Mouse (Mus musculus): ENCODE data around the gene Sgsh. TPM values are rescaled to one million over a fixed set of nuclear protein-coding genes. Genes with fewer than 3 reads are reported as not detected.

Sgsh gene
- polyA plus RNA-seq, 2 experiments: 8.7 to 9.8 TPM

DNA sequence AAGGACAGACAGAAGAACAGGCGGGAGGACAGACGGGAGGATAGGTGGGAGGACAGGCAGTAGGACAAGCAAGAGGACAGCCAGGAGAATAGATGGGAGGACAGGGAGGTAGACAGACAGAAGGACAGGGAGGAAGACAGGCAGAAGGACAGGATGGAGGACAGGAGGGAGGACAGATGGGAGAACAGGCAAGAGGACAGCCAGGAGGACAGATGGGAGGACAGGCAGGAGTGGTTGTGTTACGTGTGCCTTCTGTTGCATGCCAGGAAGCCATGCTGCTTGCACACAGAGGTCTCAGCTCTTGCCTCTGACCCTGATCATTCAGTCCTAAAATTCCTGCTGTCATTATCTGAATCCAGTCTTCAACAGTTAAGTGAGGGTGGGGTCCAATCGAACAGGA is 1.4 kb downstream of the Sgsh start:
- H3K4me3 ChIP-seq (replicated peaks; ENCODE audit: low read length): no peak overlapping the region
- H3K27ac ChIP-seq (replicated peaks; ENCODE audit: low read depth, low read length): no peak overlapping the region
- WGBS: 89% methylated on average over 4 of the region's 4 CpGs
- H3K9ac ChIP-seq (ENCODE audit: low read depth, low read length, severe bottlenecking): no peak overlapping the region
- no peak for DNase-seq (ENCODE audit: low spot score)
- H3K9me3 ChIP-seq (ENCODE audit: control insufficient read depth, low read length): no peaks in the 10 kb centered on the region
- H3K36me3 ChIP-seq (ENCODE audit: control insufficient read depth, insufficient read depth, low read length): peaks cover 6% of the 10 kb centered on the region
- no peak for ATAC-seq (ENCODE audit: low FRiP score, low read depth)
- H3K27me3 ChIP-seq (ENCODE audit: control insufficient read depth, insufficient read depth, low read length): no peaks in the 10 kb centered on the region
- no peak overlapping the region for H3K4me2 ChIP-seq (replicated peaks; ENCODE audit: low read depth, low read length, severe bottlenecking)
- no peak for TF ChIP-seq POLR2A (IDR thresholded peaks at IDR 0.05; ENCODE audit: borderline replicate concordance, extremely low read depth, insufficient read depth, insufficient read length)
- peaks cover 9% of the 10 kb centered on the region for H3K4me1 ChIP-seq (ENCODE audit: control insufficient read depth, insufficient read depth, low read length)

DNA sequence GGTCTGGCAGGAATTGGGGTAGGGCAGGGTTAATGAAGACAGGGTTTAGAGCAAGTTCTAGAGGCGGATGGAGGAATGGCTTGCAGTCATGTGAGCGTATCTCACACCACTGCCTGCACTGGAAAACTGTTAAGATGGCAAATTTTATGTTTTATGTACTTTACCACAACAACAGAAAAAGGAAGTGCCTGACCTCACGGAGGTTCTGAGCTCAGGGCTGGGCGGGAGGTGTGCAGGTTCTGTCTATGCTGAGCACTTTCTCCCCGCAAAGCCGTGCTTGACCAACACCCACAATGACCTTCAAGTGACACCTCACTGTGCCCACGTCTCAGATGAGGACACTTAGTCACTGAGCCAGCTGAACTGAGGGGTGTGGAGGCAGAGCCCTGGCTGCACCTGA is 3.2 kb downstream of the Sgsh start:
- Histone ChIP-seq H3K9ac (ENCODE audit: low read depth, low read length, severe bottlenecking) (no peak overlapping the region), H3K36me3 (ENCODE audit: control insufficient read depth, insufficient read depth, low read length) (no peaks in the 10 kb centered on the region), H3K9me3 (ENCODE audit: control insufficient read depth, low read length) (no peaks in the 10 kb centered on the region), H3K27ac (replicated peaks; ENCODE audit: low read depth, low read length) (no peak overlapping the region), H3K27me3 (ENCODE audit: control insufficient read depth, insufficient read depth, low read length) (no peaks in the 10 kb centered on the region), H3K4me2 (replicated peaks; ENCODE audit: low read depth, low read length, severe bottlenecking) (no peak overlapping the region), H3K4me3 (replicated peaks; ENCODE audit: low read length) (no peak overlapping the region), H3K4me1 (ENCODE audit: control insufficient read depth, insufficient read depth, low read length) (peaks cover 9% of the 10 kb centered on the region)
- no peak for DNase-seq (ENCODE audit: low spot score)
- WGBS: 77% methylated on average over 7 of the region's 7 CpGs
- TF ChIP-seq POLR2A (IDR thresholded peaks at IDR 0.05; ENCODE audit: borderline replicate concordance, extremely low read depth, insufficient read depth, insufficient read length): no peak
- no peak for ATAC-seq (ENCODE audit: low FRiP score, low read depth)

- H3K4me1 ChIP-seq (ENCODE audit: control insufficient read depth, insufficient read depth, low read length): no peaks in the 10 kb centered on the region
- no peak for TF ChIP-seq POLR2A (IDR thresholded peaks at IDR 0.05; ENCODE audit: borderline replicate concordance, extremely low read depth, insufficient read depth, insufficient read length)
- ATAC-seq (ENCODE audit: low FRiP score, low read depth) (no peak), DNase-seq (ENCODE audit: low spot score) (no peak)
- no peak overlapping the region for H3K4me3 ChIP-seq (replicated peaks; ENCODE audit: low read length)
- H3K9ac ChIP-seq (ENCODE audit: low read depth, low read length, severe bottlenecking): no peak overlapping the region
- WGBS: 86% methylated on average over 4 of the region's 4 CpGs
- no peaks in the 10 kb centered on the region for H3K27me3 ChIP-seq (ENCODE audit: control insufficient read depth, insufficient read depth, low read length)
- no peaks in the 10 kb centered on the region for H3K36me3 ChIP-seq (ENCODE audit: control insufficient read depth, insufficient read depth, low read length)
- no peak overlapping the region for H3K27ac ChIP-seq (replicated peaks; ENCODE audit: low read depth, low read length)
- no peaks in the 10 kb centered on the region for H3K9me3 ChIP-seq (ENCODE audit: control insufficient read depth, low read length)
- H3K4me2 ChIP-seq (replicated peaks; ENCODE audit: low read depth, low read length, severe bottlenecking): no peak overlapping the region
Measured at GRCm38 (mm10) chr11:119347125-119347524, 8.2 kb downstream of the Sgsh start.

- WGBS: 63% methylated on average over 6 of the region's 6 CpGs
- no peaks in the 10 kb centered on the region for H3K4me1 ChIP-seq (ENCODE audit: control insufficient read depth, insufficient read depth, low read length)
- no peak for DNase-seq (ENCODE audit: low spot score)
Measured at GRCm38 (mm10) chr11:119344865-119345264, 10.5 kb downstream of the Sgsh start.

DNA sequence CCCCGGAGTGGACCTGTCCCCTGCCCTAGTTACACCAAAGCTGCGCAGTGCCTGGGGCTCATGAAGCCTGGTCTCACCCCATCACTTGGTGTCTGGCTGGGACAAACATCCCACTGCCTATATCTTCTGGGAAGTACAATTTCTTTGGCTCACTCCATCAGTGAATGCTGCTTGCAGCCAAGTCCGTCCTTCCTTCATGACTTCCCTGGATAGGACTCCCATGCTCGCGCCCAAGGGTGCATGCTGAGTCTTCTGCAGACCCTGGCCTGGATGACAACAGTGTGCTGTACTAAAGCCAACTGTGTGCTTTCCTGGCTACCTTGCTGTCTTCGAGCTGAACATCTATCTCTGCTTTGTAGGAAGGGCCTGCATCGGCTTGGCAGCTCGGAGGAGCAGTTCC is 11.2 kb downstream of the Sgsh start:
- Histone ChIP-seq H3K36me3 (ENCODE audit: control insufficient read depth, insufficient read depth, low read length) (no peaks in the 10 kb centered on the region), H3K27me3 (ENCODE audit: control insufficient read depth, insufficient read depth, low read length) (no peaks in the 10 kb centered on the region), H3K27ac (replicated peaks; ENCODE audit: low read depth, low read length) (no peak overlapping the region), H3K4me2 (replicated peaks; ENCODE audit: low read depth, low read length, severe bottlenecking) (no peak overlapping the region), H3K9ac (ENCODE audit: low read depth, low read length, severe bottlenecking) (no peak overlapping the region), H3K4me3 (replicated peaks; ENCODE audit: low read length) (no peak overlapping the region), H3K9me3 (ENCODE audit: control insufficient read depth, low read length) (no peaks in the 10 kb centered on the region), H3K4me1 (ENCODE audit: control insufficient read depth, insufficient read depth, low read length) (no peaks in the 10 kb centered on the region)
- no peak for DNase-seq (ENCODE audit: low spot score)
- WGBS: 90% methylated on average over 8 of the region's 8 CpGs
- no peak for ATAC-seq (ENCODE audit: low FRiP score, low read depth)
- no peak for TF ChIP-seq POLR2A (IDR thresholded peaks at IDR 0.05; ENCODE audit: borderline replicate concordance, extremely low read depth, insufficient read depth, insufficient read length)

More at GRCm38 (mm10) chr11:119344865-119345264, 10.5 kb downstream of the Sgsh start:
- H3K9me3 ChIP-seq (ENCODE audit: control insufficient read depth, low read length): no peaks in the 10 kb centered on the region
- H3K4me2 ChIP-seq (replicated peaks; ENCODE audit: low read depth, low read length, severe bottlenecking): no peak overlapping the region
- H3K27me3 ChIP-seq (ENCODE audit: control insufficient read depth, insufficient read depth, low read length): no peaks in the 10 kb centered on the region
- no peak overlapping the region for H3K27ac ChIP-seq (replicated peaks; ENCODE audit: low read depth, low read length)
- H3K4me3 ChIP-seq (replicated peaks; ENCODE audit: low read length): no peak overlapping the region
- H3K36me3 ChIP-seq (ENCODE audit: control insufficient read depth, insufficient read depth, low read length): no peaks in the 10 kb centered on the region
- H3K9ac ChIP-seq (ENCODE audit: low read depth, low read length, severe bottlenecking): no peak overlapping the region
- TF ChIP-seq POLR2A (IDR thresholded peaks at IDR 0.05; ENCODE audit: borderline replicate concordance, extremely low read depth, insufficient read depth, insufficient read length): no peak
- ATAC-seq (ENCODE audit: low FRiP score, low read depth): no peak

DNA sequence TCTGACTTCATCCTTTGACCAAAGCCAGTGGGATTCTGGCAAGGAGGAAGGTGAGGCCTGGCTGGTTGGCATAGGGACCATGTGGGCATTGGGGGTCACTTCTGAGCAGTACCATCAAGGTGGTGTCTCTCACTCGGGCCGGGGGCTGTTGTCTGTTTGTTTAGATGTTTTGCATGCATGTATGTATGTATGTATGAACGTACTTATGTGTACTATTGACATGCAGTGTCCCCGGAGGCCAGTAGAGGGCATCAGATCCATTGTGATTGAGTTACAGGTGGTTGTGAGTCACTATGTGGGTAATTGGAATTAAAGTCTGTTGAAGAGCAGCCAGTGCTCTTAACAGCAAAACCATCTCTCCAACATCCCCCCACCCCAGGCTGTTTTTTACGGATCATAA is 15.7 kb downstream of the Sgsh start:
- Histone ChIP-seq H3K36me3 (ENCODE audit: control insufficient read depth, insufficient read depth, low read length) (no peaks in the 10 kb centered on the region), H3K4me3 (replicated peaks; ENCODE audit: low read length) (no peak overlapping the region), H3K27ac (replicated peaks; ENCODE audit: low read depth, low read length) (no peak overlapping the region), H3K9me3 (ENCODE audit: control insufficient read depth, low read length) (no peaks in the 10 kb centered on the region), H3K4me2 (replicated peaks; ENCODE audit: low read depth, low read length, severe bottlenecking) (no peak overlapping the region), H3K4me1 (ENCODE audit: control insufficient read depth, insufficient read depth, low read length) (no peaks in the 10 kb centered on the region), H3K9ac (ENCODE audit: low read depth, low read length, severe bottlenecking) (no peak overlapping the region), H3K27me3 (ENCODE audit: control insufficient read depth, insufficient read depth, low read length) (no peaks in the 10 kb centered on the region)
- ATAC-seq (ENCODE audit: low FRiP score, low read depth) (0 out of 2 replicates have a peak, but pooled peaks have one; percentile 41), DNase-seq (ENCODE audit: low spot score) (peak; percentile 90)
- TF ChIP-seq POLR2A (IDR thresholded peaks at IDR 0.05; ENCODE audit: borderline replicate concordance, extremely low read depth, insufficient read depth, insufficient read length): no peak
- 5% methylated on average over 5 of the region's 5 CpGs for WGBS
